Mouse (Mus musculus) layer of hippocampus, postnatal 14 days (tissue): ENCODE data around the gene Gm20661. TPM values are rescaled to one million over a fixed set of nuclear protein-coding genes. Genes with fewer than 3 reads are reported as not detected.

Source experiments
- DNase-seq, 2 experiments: peaks; one replicate each; pipeline ENCODE4 v3.0.0; 2021 to 2022; ENCODE audit warnings: low spot score in 2 of 2, mixed read lengths in 1 of 2
- long read RNA-seq, 2 experiments: library from polyadenylated mRNA; stranded (forward); transcript quantifications; one replicate each; pipeline ENCODE4 v2.0.0; 2021
- total RNA-seq, 2 experiments: library from RNA; stranded (reverse); gene quantifications; 2 replicates each; pipeline ENCODE4 v1.2.3; 2021

Gene Gm20661
- 1 to 10 TPM; 1.2 to 1.6 TPM for total RNA-seq
- long read RNA-seq, experiment 1, result 0 reads
- long read RNA-seq, experiment 2, result 0 reads

DNA sequence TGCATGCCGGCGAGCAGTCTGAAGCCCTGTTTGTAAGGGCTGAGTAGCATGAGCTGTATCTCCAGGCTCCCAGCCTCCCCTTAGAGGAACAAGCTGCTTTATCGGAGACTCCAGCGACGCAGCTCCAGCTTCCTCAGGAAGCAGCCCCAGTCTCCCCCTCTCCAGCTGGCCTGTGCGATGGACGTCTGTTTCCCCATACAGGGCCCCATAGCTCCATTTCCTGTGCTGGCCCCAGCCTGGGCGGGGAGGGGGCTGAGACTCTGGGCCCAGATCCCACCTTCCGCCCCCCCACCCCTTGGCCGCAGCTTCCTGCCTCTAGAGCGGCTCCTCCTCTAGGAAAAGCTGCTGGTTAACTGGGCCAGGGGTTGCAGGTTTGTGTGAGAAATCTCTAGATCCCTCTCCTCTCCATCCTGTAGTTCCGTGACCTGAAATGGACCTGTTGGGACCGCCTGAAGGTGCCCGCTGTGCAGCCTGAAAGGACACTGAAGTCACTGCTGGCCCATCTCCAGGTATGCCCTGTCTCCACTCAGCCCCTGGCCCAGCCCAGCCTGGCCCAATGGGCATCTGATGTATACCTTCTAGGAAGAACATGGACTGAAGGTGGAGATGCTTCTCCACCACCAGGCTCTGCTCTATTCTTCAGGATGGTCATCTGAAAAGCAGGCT lies at the start of gene Gm20661:
Gene Gm20661, plus strand, starts transcription at position 378 of the 666 bp plus-strand sequence.
- DNase-seq, result peak; percentile 63 to 77

DNA sequence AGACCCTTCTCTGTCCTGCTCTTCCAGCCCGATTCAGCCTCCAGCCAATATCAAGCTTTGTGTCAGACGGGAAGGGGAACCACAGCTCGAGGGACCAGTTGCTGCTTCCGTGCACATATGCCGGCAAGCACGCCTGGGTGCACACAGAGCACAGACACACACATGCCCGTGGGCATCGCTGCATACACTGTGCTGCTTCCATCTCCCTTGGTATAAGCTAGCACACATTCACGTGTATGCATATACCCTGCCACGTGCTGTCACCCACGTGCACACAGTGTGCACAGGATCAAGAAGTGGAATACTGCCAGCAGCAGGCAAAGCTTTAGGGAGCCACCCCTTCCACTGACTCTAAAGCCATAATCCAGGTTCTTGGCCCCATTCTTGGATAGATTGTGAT lies 48.7 kb upstream of the Gm20661 start:
- peak in 1 of 2 experiments; percentile 40 for DNase-seq

DNA sequence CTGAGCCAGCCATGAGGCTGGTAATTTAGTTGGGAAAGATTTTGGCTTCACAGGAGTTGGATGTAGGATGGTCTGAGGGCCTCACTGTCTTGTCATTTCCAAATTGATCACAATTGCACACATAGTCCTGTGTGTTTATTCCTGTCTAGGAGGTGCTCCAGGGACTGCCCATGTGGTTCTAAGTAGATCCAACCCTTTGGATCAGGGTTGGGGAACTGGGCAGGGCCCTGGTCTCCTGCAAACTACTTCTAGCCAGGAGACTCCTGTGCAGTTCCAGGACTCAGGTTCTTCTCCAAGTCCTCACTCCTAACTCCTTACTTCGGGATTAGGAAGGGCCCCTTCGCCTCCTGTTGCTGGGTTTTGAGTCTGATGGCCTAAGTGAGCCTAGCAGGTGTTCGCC lies 47.5 kb upstream of the Gm20661 start, which contains the start of gene Camkv:
Gene Camkv, plus strand, starts transcription at position 301 of the 400 bp plus-strand sequence.
- no peak for DNase-seq

DNA sequence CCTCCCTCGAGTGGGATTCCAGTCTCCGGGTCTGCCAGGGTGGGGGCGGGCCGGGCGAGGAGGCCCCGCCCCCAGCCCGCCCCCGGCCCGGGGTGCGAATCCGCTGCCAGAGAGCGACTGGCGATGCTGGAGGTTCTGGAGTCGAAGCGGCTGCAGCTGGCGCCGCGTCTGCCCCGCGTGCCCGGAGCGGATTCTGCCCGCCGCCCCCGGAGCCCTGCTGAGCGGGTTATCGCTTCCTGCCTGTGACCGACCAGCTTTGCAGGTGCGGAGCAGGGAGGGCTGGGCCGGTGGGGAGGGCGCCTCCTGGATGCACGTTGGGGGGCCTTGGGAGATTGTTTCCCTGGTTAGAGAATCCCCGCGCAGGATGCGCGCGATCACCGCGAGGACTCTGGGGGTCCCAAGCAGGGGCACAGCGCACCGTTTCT lies 47.1 kb upstream of the Gm20661 start:
- DNase-seq, result peak; percentile 51 to 63

DNA sequence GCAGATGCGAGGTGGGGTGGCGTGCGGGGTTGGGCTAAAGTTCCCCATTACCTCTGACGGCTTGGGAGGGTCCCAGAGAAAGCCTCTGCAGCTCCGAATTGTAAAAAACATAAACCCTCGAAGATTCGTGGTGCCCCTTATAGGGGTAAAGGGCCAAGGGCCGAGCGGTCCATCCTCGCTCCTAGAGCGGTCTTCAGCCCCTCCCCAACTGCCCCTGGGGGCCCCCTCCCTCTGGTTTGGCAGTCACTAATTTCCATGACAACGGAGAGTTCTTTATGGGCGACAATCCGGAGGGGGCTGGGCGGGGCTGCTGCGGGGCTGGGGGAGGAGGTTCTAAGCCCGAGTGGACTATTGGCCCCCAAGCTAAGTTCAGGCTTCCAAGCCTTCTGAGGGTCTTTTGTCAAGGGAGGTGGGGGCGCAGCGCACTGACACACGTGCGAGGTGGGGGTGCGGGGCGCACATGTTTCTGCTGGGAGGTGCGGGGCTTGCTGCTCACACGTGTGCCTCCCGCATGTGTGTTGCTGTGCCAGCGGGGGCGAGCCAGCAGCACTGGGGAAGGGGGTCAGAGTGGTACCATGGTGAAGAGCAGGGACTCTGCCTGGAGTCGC lies 46.5 kb upstream of the Gm20661 start:
- DNase-seq, result peak; percentile 53 to 67

DNA sequence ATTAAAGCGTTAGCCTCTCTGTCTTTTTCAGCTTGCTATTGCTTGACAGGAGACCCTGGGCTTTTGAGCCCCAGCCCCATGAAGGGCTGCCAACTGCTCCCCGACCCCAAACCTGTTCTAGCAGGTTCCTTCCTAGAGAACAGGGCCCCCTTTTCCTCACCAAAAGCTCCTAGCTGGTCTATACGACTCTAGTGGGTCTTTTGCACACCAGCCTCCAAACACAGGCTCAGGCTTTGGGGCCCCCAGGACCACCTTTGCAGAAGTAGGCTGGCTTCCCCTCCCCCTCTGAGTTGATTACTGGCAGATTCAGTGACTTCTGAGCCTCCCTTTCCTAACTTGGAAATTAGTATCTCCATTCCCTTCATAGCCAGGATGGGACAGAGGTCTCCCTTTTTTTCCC lies 46.0 kb upstream of the Gm20661 start:
- no peak for DNase-seq

DNA sequence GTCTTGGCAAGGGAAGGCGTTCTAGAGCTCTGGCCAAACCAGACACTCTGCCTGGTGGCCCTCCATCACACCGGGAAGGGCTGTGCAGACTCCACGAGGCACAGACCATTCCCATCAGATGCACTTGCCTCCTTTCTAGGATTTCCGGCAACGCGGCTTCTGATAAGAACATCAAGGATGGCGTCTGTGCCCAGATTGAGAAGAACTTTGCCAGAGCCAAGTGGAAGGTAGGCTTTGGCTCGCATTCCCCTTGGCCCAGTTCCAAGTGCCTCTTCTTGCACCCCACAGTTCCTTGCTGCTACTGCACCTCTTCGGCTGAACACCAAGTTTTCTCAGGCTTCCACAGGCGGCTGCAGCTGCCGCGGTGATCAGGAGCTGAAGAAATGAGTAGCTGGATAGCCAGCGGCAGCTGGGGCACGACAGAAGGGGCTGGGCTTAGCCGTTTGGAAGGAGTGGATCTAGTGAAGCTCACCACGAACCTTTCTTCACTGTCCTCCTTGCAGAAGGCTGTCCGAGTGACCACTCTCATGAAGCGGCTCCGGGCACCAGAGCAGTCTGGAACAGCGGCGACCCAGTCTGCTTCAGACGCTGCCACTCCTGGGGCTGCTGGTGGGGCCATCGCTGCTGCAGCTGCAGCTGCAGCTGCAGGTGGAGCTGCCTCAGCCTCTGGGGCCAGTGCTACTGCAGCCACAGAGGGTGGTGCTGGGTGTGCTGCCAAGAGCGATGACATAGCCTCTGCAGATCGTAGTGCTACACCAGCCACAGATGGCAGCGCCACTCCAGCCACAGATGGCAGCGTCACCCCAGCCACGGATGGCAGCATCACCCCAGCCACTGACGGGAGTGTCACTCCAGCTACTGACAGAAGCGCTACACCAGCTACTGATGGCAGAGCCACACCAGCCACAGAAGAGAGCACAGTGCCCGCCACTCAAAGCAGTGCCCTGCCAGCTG lies 35.3 kb upstream of the Gm20661 start:
- DNase-seq, result no peak

DNA sequence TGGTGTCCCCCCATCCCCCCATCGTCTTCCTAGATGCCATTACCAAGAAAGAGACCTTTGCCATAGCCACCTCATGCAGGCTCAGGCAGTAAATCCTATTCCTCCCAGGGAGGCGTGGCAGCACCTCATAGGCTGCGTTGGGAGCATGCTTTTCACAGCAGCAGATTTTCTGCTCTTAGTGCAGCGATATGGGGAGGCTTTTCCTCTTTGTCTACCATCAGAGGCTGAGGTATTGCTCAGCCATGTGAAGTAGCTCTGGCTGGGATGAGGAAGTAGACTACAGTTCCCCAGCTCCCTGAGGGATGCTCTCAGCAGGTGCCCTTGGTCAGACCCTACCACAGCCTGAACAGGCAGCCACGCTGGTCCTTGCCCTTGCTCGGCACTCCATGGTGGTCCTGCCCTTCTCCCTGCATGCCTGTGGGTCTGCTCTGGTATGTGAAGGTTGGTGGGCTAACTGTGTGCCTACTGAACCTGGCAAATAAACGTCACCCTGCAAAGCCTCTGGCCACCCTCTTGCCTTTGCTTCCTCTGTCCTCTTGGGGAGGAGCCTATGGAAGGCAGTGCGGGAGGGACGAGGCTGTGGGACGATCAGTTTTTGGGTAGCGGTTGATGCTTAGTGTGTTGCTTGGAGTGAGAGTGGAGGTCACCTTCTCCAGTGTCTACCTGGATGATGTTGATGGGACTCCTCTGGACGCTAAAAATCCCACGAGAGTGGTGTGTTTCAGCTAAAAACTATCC lies 33.5 kb upstream of the Gm20661 start:
- DNase-seq, result no peak

DNA sequence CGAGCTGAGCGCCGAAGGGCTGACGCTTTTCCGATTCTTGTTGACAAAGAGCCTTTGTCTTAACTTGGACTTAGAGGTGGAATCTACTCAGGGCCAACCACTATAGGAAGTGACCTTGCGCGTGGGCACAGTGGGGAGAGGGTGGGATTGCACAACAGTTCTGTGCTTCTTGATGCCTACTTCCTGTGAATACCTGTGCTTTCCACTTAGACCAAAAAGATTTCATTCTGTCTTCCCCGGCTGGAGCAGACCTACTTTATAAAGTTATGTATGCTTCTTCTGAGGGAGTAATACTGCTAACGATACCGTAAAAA lies 33.0 kb upstream of the Gm20661 start, which contains the start of gene Traip:
Gene Traip, plus strand, starts transcription at position 215 of the 314 bp plus-strand sequence.
- DNase-seq, result no peak

DNA sequence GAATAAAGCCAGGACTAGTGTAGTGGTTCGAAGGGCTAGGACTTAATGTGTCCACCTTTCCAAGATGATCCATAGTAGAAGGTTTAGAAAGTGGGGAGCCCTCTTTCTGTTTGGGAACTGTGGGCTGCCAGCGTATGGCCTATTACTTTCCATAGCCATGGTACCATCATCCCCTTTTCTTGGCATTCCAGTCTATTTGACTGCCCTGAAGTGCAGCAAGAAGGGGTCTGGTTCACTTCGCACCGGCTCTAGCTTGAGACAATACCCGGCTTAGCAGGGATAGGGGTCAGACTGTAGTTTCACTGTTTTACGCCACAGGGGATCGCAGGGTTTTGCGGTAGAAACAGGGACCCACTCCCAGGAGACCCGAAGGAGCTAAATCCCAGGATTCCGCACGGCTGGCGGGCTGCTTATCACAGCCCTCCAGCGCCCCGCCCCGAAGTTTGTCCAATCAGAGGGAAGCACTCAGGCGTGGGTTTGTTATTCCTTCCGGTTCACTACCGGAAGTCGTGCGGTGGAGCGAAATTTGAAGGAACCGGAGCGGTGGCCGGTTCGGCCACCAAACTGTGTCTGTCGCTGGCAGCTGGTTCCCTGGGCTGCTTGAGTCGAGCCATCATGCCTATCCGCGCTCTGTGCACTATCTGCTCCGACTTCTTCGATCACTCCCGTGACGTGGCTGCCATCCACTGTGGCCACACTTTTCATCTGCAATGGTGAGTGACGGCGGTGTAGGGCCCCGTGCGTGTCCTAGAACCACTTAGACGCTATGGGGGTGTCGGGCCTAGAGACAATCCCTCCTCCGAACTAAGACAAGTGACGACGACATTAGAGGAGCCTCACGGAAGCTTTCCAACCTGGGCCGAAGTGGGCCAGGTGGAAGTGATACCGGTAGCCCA lies 32.1 kb upstream of the Gm20661 start:
- peak; percentile 86 to 94 for DNase-seq

DNA sequence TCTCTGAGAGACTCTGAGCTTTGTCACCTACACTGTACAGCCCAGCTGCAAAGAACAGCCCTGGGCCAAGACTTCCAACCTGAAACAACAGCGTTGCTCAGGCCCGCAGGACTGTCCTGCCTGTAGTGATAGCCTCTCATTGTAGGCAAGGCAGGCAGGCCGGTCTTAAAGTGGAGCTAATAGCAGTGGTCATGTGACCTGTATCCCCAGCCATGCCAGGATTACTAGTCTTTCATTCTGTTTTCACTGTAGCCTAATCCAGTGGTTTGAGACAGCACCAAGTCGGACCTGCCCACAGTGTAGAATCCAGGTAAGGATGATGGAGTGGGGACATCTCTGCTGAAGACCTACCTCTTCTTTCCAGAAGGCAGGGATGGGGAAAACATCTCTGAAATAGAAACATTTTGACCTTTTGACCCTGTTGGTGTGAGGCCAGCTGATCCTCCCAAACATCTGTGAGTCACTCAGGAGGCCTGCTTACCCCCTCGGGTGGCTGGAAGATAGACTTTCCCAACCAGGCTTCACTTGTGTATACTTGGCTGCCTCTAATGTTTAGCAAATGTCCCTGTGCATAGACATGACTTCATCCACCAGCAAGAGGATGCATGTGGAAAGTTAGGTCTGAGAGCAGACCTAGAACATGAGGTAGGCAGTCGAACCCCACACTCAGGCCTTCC lies 27.1 kb upstream of the Gm20661 start:
- DNase-seq, result no peak

DNA sequence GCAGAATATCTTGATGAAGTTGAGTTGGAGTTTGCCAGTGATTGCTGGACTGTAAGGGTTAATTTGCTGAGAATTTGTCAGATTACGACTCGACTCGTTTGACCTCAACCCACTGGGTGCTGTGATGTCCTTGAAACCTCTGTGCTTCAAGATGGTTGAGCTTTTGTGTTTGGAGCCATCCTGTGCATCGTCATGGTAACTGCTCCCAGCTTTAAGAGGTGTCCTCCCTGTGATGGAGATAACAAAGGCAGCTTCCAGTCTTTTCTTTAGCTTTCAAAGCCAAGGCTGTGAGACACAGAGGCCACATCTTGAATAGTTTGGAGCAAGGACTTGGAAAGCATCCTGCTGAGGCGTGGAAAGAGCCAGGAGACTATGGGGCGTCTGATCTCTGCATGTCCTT lies 25.7 kb upstream of the Gm20661 start:
- no peak for DNase-seq

DNA sequence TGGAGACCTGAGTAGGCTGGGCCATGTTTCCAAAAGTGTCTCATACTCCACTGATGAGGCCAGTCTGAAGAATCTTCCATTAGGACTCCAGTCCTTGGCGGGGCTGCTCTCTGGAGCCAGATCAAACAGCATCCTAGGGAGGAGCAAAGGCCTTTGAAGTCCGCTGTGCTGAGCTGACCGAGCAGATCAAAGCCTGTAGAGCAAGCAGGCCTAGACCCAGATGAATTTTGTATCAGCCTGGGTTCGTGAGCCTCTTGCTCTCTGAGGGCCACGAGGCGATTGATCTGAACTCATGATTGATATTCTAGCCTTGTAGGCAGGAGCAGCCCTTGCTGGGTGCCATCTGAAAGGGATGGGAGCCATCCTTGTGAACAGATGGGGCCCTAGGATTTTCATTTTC lies 23.0 kb upstream of the Gm20661 start:
- no peak for DNase-seq

DNA sequence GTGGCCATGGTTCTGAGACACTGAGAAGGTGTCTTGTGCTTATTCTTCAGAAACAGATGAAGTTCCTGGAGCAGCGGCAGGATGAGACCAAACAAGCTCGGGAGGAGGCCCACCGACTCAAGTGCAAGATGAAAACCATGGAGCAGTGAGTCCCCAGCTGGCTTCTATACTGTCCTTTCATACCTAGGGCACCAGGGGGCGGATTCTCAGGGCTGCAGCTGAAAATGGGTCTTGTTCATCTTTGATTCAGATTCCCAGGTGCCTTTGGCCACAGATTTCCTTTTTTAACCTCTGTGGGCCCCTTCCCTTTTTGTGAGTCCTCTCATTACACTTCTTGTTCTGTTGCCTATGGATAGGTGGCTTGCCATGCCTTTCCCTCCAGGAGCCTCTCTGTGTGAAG lies 21.9 kb upstream of the Gm20661 start:
- no peak for DNase-seq

DNA sequence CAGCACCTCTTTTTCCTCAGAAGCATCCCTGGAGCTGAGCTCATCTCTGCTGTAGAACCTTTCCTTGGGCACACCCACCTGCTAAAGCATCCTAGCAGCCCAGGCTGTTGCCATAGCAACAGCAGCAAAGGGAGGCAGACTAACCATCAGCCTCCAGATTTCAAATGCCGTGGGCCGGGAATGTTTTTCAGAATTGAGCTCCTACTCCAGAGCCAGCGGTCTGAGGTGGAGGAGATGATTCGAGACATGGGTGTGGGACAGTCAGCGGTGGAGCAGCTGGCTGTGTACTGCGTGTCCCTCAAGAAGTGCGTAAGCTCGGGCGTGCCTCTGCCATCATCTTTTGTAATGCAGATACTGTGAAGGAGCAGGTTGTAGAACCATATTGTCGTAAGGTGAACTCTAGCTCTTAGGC lies 21.5 kb upstream of the Gm20661 start:
- peak; percentile 62 to 71 for DNase-seq

DNA sequence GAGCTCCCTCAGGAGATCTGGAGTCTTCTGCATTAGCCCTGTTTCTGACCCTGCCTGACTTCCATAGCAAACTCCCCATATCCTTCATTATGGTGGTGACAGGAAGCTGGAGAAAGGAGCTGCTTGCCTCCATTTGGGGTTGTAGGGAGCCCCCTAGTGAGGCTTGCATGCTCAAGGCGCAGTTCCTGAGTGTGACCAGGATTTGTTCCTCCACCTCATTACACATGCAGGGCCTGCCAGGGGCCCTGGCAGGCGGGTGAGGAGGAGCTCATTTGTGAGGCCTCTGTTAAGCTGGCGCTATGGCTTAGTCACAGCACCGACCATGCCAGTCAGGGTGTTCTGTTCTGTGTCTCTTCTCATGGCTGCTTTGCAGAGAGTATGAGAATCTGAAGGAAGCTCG lies 21.0 kb upstream of the Gm20661 start:
- peak; percentile 69 to 77 for DNase-seq

DNA sequence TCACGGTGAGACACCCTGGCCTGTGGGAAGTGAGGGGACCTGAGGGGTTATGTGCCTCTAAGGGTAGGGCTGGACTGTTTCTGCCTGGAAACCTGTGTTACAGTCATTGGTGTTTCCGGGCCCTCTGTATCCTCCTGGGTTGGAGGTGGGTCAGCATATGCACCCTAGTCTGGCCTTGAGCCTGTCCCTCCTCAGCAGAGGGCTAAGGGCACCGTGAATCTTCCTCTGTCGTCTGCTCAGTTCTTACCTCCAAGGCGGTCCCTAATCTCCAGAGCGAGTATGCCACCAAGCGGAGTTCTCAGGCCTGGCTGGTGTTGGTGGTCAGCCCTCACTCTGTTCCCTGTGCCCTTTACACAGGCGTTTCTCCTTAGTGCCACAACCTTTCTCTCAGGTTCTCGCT lies 19.9 kb upstream of the Gm20661 start:
- DNase-seq, result no peak

DNA sequence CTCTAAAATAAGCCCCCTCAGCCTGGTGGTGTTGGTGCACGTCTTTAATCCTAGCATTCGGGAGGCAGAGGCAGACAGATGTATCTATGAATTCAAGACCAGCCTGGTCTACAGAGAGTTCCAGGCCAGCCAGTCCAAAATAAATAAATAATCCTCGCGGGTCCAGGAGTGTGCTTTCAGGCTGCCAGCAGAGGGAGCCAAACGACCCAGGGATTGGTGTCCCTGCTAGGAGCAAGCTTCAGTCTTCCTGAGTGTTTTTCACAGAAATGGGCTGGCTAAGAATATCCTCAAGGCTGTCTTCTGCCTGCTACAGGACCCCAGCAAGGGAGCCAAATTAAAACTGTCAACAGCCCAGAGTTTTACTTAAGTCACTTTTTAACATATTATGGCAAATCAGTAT lies 19.2 kb upstream of the Gm20661 start:
- peak; percentile 63 to 81 for DNase-seq

DNA sequence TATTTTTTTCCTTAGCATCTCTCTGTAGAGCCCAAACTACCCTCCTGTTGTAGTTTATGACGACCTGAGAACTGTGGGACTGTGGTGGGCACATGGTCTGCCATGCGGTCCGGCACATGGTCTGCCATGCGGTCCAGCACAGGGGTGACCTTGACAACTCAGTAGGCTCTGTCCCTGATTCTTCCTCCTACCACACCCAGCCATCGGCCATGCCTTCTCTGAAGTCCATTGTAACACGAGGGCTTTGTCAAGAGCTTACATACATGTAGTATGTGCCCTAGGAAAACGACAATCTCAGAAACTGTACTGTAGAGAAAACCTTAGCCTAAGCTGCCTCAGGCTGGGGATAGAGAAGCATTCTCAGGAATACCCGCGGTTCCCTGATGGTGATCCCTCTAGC lies 18.2 kb upstream of the Gm20661 start:
- no peak for DNase-seq
